Mouse (Mus musculus): ENCODE results near the gene Ifnab.

GRCm38 (mm10) chr4:88697108-88697507 is 5.9 kb upstream of the Ifnab start:
- TF ChIP-seq ZC3H11A (IDR thresholded peaks at IDR 0.05; ENCODE audit: borderline replicate concordance, low read depth, low read length) (no peak), MAFK (IDR thresholded peaks at IDR 0.05; ENCODE audit: insufficient read depth, low read depth, low read length) (no peak), ZNF384 (IDR thresholded peaks at IDR 0.05; ENCODE audit: low read depth, low read length) (no peak)
